Mouse (Mus musculus) liver, adult 2 months (tissue): ENCODE measurements around the gene Tgfbr1. TPM values are rescaled to one million over a fixed set of nuclear protein-coding genes. Genes with fewer than 3 reads are reported as not detected.

Source experiments
- DNase-seq: peaks from one replicate; pipeline ENCODE4 v3.0.0-alpha.2; 2011; ENCODE audit warnings: low read depth, low spot score; ENCODE audit errors: extremely low read depth
- H3K27ac ChIP-seq: fragments of 200-500 bp; replicated peaks from 2 replicates; pipeline ENCODE4 v1.5.1; 2012; ENCODE audit warnings: low read depth, mild to moderate bottlenecking, control low read depth, inconsistent platforms, low read length; ENCODE audit not compliant: insufficient read depth
- H3K27me3 ChIP-seq: fragments of 200-500 bp; 2 replicates; pipeline ENCODE4 v1.6.1; 2012; ENCODE audit warnings: mild to moderate bottlenecking, moderate library complexity, low read length, inconsistent platforms; ENCODE audit not compliant: control insufficient read depth, insufficient read depth
- H3K36me3 ChIP-seq: fragments of 200-500 bp; 2 replicates; pipeline ENCODE4 v1.6.1; 2012; ENCODE audit warnings: low read length, inconsistent platforms; ENCODE audit not compliant: control insufficient read depth, insufficient read depth
- H3K4me1 ChIP-seq: fragments of 200-500 bp; 2 replicates; pipeline ENCODE4 v1.6.1; 2011; ENCODE audit warnings: low read length; ENCODE audit not compliant: control insufficient read depth, insufficient read depth
- H3K4me3 ChIP-seq: fragments of 200-500 bp; 2 replicates; pipeline ENCODE4 v1.5.1; 2011; ENCODE audit warnings: low read depth, mild to moderate bottlenecking, control low read depth, low read length, moderate library complexity; ENCODE audit not compliant: insufficient read depth
- H3K79me2 ChIP-seq: fragments of 200-500 bp; 2 replicates; pipeline ENCODE4 v1.6.1; 2012; ENCODE audit warnings: inconsistent platforms, mild to moderate bottlenecking, low read length, moderate library complexity; ENCODE audit not compliant: control insufficient read depth, insufficient read depth
- H3K9ac ChIP-seq: fragments of 200-500 bp; 2 replicates; pipeline ENCODE4 v1.6.1; 2012; ENCODE audit warnings: low read depth, mild to moderate bottlenecking, control low read depth, inconsistent platforms, low read length
- CTCF ChIP-seq: fragments of 200-500 bp; IDR thresholded peaks from 2 replicates; pipeline ENCODE4 v1.5.1; 2011; ENCODE audit warnings: low read depth, low read length, control low read depth
- POLR2A ChIP-seq: fragments of 200-500 bp; IDR thresholded peaks from 2 replicates; pipeline ENCODE4 v1.6.1; 2011; ENCODE audit warnings: low read length, control low read depth; ENCODE audit not compliant: insufficient read depth; ENCODE audit errors: extremely low read depth
- WGBS: fragments of 180-500 bp; shearing (Covaris S2); methylation state at CpG from one replicate; pipeline ENCODE4 v1.1.7; 2018; 5-methylcytosine and 5-hydroxymethylcytosine counted together
- polyA plus RNA-seq: library from polyadenylated mRNA; depleted of rRNA; stranded (reverse); fragments of >200 nt; gene quantifications from 2 replicates; pipeline ENCODE4 v1.2.3, GENCODE M21; 2012
- total RNA-seq: library from RNA; depleted of rRNA; stranded (reverse); fragments of >200 nt; gene quantifications from 2 replicates; pipeline ENCODE4 v1.2.3, GENCODE M21; 2014

The Tgfbr1 gene
- total and polyA plus RNA-seq, 2 experiments, result 3.9 to 15.4 TPM

DNA sequence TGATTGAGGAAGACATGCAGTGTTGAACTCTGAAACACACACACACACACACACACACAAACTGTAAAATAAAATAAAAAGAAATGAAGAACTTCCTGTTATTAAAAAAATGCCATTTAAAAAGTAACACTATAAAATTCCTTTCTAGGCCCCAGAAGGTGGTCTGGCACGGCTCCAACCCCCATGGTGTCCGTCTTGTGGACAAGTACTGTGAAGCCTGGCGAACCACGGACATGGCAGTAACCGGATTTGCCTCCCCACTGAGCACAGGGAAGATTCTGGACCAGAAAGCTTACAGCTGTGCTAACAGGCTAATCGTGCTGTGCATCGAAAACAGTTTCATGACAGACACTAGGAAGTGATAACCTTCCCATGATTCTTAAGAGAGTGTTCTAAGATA, 41.1 kb upstream of the Tgfbr1 start:
- Histone ChIP-seq H3K9ac (no peak overlapping the region), H3K36me3 (no peaks in the 10 kb centered on the region), H3K27ac (no peak overlapping the region), H3K4me3 (no peak overlapping the region), H3K4me1 (no peaks in the 10 kb centered on the region), H3K27me3 (no peaks in the 10 kb centered on the region), H3K79me2 (no peaks in the 10 kb centered on the region)
- no peak for DNase-seq
- WGBS, result 91% methylated on average over 7 of the region's 7 CpGs
- TF ChIP-seq CTCF, result no peak
- TF ChIP-seq POLR2A, result no peak

DNA sequence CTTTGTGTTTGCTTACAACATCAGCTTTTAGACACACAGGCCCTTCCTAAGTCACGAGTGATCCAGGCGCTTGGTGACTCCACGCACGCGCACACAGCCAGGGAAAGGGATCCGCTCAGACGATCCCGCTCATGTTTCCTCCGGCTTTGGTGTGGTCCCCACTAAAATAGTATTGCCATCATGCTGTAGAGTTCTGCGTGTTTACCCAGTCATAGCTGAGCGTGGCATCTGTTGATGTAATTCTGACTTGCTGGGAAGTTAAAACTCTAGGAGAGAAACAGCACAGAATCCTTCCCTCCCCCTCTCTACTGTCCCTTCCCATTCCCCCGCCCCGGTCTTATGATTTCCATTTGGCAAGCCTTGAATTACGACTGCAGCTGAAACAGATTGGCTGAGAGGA, 40.3 kb upstream of the Tgfbr1 start:
- Histone ChIP-seq H3K9ac (no peak overlapping the region), H3K27me3 (no peaks in the 10 kb centered on the region), H3K4me1 (no peaks in the 10 kb centered on the region), H3K27ac (no peak overlapping the region), H3K4me3 (no peak overlapping the region), H3K79me2 (no peaks in the 10 kb centered on the region), H3K36me3 (no peaks in the 10 kb centered on the region)
- DNase-seq, result no peak
- WGBS, result 88% methylated on average over 14 of the region's 14 CpGs
- TF ChIP-seq CTCF (no peak), POLR2A (no peak)

DNA sequence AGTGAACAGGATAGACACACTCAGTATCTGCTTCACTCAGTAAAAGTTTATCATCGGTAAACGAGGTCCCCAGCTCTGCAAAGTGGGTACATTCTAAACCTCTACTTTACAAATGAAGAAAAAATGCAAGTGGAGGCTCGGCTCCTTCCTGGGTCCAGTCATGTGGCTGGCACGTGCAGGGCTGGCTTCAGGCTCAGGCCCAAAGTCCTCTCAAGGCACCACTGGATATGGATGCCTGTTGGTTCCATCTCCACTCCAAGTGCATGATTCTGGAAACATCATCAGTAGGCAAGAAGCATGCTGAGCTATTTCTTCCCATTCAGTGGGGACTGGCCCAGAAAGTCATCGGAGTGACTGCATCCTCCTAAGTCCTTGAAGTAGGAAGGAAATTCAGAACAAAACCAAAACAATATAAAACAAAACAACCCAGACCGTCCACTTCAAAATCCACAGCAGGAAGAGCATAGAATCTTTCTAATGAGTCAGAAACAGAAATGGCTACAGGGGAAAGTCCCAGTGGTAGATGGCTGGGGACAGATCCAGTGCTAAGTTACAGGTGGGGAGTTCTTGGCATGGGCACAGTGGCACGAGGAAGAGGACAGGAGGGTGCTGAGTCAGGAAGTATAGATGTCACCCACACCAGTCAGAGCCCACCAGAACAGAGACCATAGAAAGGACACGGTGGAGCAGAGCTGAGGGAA, 39.2 kb upstream of the Tgfbr1 start:
- H3K27ac ChIP-seq, result no peak overlapping the region

GRCm38 (mm10) chr4:47315458-47315857, 37.6 kb upstream of the Tgfbr1 start:
- DNase-seq, result peak; percentile 55
- Histone ChIP-seq H3K27ac (no peak overlapping the region), H3K79me2 (no peaks in the 10 kb centered on the region), H3K9ac (no peak overlapping the region), H3K27me3 (no peaks in the 10 kb centered on the region), H3K4me1 (no peaks in the 10 kb centered on the region), H3K36me3 (no peaks in the 10 kb centered on the region), H3K4me3 (no peak overlapping the region)
- 60% methylated on average over 2 of the region's 2 CpGs for WGBS
- TF ChIP-seq CTCF, result no peak
- no peak for TF ChIP-seq POLR2A

More for the DNA sequence above, 39.2 kb upstream of the Tgfbr1 start:
- no peaks in the 10 kb centered on the region for H3K4me1 ChIP-seq
- no peak overlapping the region for H3K4me3 ChIP-seq
- 78% methylated on average over 8 of the region's 8 CpGs for WGBS
- H3K9ac ChIP-seq, result no peak overlapping the region
- DNase-seq, result peak; percentile 30
- H3K36me3 ChIP-seq, result no peaks in the 10 kb centered on the region
- no peak for TF ChIP-seq CTCF
- no peak for TF ChIP-seq POLR2A
- H3K27me3 ChIP-seq, result no peaks in the 10 kb centered on the region
- H3K79me2 ChIP-seq, result no peaks in the 10 kb centered on the region

- H3K9ac ChIP-seq, result no peak overlapping the region
- TF ChIP-seq CTCF (no peak), POLR2A (no peak)
- H3K27me3 ChIP-seq, result no peaks in the 10 kb centered on the region
- H3K79me2 ChIP-seq, result no peaks in the 10 kb centered on the region
- H3K27ac ChIP-seq, result no peak overlapping the region
- no peaks in the 10 kb centered on the region for H3K36me3 ChIP-seq
- H3K4me3 ChIP-seq, result no peak overlapping the region
- WGBS, result 64% methylated on average over 6 of the region's 6 CpGs
- H3K4me1 ChIP-seq, result no peaks in the 10 kb centered on the region
- no peak for DNase-seq
These were observed 36.6 kb upstream of the Tgfbr1 start for GRCm38 (mm10) chr4:47316432-47316831.

DNA sequence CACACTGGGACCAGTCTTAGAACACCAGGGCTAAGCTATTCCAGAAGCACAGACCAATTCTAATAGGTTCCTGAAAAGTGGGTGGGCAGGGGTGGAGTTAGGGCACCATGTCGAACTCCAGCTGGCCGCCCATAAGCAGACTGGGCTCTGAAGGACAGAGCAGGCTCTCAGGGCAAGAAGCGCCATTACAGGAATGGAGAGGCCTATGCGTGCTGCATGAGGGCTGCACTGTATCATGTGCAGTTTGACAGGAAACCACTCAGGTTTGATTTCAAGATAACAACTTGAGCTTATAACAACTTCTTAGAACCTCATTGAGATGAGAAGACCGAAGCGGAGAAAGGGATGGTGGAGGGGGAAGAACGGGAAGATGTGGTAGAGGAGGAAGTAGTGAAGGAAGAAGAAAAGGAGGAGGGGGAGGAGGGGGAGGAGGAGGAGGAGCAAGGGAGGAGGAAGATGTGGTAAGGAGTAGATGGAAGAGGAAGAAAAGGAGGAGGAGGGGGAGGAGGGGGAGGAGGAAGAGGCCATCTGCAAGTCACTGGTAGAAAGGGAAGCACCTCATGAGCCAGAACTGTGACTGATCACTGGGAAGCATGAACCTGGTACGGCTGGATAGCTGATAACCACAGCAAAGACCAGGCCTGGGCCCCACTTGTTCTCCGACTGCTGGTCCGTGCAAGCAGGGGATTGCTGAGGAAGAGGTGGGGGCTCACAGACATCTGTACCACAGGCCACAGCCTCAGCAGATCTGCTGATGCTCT, 33.3 kb upstream of the Tgfbr1 start:
- peak; percentile 27 for DNase-seq
- Histone ChIP-seq H3K9ac (no peak overlapping the region), H3K27ac (0 out of 2 replicates have a peak overlapping the region, but pooled peaks have one; percentile 19), H3K4me1 (no peaks in the 10 kb centered on the region), H3K27me3 (no peaks in the 10 kb centered on the region), H3K79me2 (no peaks in the 10 kb centered on the region), H3K36me3 (no peaks in the 10 kb centered on the region), H3K4me3 (no peak overlapping the region)
- TF ChIP-seq CTCF (no peak), POLR2A (no peak)
- 85% methylated on average over 10 of the region's 10 CpGs for WGBS
